Mouse (Mus musculus) right cerebral cortex, postnatal 4 days (tissue): ENCODE results near the gene Ddx23.

Source experiments
- DNase-seq: peaks from one replicate; pipeline ENCODE4 v3.0.0-alpha.2; 2022

Gene Ddx23

GRCm38 (mm10) chr15:98631493-98631892 lies 31.2 kb downstream of the Ddx23 start:
- DNase-seq = peak; percentile 87

- DNase-seq = no peak
Measured at GRCm38 (mm10) chr15:98630540-98630939, 32.2 kb downstream of the Ddx23 start, which contains the start of gene Cacnb3. Gene Cacnb3 (plus strand): TSS chr15:98630840.

GRCm38 (mm10) chr15:98629464-98629863 lies 33.2 kb downstream of the Ddx23 start:
- DNase-seq = no peak

DNA sequence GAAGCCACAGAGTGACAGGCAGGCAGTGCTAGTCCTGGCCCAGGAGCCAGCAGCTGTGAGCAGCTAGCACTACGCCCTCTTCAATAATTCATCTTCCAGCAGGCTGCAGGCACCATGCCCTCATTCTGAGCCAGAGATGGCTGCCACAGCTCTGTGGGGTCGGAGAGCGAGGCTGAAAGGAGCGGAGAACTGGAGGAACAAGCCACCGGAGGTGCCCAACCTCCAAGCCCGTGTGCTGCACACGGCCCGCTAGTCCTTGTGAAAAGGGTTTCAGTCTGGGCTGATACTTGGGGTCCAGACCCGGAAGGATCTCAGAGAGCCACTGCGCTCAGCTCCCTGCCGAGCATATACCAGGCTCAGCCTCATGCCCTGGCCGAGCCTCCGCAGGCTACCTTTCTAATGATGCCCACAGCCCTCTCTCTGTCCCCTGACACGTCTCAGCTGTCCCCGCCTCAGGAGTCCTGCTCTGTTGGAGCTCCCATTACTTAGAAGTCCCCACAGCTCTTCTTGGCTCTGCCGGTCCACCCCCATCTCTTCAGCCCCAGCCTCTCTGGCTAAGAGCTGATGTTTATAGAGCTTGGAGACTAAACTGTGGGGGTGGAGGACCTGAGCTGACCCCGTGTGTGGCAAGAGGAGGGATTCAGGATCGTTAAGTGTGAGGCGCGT lies 34.0 kb downstream of the Ddx23 start:
- DNase-seq = no peak

DNA sequence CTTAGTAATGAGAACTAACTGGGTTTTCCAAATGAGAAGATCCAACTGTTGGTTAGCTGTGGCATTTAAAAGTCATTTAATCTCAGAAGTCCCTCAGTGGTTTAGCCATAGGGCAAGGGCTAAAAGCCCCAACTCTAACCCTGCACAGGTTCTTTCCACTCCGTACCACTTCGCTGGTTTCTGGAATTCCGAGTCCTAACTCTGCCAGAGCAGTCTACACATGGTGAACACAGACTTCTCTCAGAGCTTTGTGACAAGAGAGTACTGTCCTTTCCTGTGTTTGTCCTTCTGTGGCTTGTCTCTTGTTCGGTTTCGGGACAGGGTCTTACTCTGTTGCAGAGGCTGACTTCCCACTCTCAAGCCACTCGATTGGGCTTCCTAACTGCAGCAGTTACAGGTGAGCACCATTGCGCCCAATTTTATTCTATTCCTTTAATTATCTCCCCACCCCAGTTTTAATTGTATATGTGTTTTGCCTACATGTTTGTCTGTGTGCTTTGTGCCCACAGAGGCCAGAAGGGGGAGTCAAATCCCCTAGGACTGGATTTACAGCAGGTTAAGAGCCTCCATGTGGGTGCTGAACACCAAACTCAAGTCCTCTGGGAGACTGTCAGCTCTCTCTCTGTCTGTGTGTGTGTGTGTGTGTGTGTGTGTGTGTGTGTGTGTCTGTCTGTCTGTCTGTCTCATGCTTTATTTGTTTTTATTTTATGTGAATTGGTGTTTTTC lies 36.0 kb downstream of the Ddx23 start:
- no peak for DNase-seq

DNA sequence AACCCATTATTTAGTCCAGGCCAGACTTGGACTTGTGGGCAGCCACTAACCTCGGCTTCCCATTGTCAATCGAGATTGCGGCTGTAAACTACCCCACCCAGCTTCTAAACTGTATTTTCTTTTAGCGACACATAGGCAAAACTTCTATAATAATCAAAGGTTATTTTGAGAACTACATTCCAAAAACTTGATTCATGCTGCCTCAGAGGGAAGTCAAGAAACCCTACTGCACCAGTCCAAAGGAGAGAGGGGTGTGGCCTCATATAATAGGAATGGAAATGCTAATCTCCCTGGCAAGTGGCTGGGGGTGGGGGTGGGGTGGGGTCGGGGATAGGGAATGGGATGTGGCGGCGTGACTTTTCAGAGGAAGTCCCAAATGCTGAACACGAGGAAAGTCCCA lies 36.6 kb downstream of the Ddx23 start:
- DNase-seq = no peak

- no peak for DNase-seq
Measured at GRCm38 (mm10) chr15:98623361-98623821, 39.3 kb downstream of the Ddx23 start.

DNA sequence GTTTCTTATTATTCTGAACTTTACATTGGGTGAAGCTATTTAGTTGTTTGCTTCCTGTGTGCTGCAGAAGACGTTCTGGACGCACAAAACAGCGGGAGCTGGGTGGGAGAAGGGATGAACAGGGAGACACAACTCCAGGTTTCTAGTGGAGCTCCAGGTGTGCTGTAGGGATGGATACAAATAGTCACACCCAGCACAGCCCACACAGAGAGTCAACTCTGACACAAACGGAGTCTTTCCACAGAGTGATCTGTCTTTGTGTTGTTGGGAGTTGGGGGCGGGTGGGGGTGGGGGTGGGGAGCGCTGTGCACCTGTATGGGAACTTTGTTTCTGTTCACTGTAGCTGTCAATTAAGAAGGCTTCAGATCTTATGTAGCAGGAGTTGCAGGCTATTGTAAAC lies 40.0 kb downstream of the Ddx23 start:
- DNase-seq = no peak

DNA sequence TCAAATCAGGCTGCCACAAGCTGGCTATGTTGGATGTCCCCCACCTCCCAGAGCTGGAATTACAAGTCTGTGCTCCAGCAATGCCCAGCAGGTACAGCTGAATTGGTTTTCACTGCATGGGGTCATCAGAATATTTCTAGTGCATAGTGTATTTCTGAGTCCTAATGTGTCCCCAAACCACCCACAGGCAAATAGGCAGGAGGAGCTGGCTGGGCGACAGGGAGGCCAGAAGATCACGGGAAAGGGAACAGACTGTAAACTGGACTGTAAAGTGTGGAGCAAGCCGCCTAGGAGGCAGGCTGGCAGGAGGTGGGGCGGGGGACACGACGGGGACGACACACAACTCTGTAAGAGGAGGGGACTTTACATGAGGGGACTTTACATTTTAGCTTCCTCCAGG lies 40.5 kb downstream of the Ddx23 start:
- DNase-seq = no peak

- peak; percentile 82 for DNase-seq
Measured at GRCm38 (mm10) chr15:98617176-98617537, 45.5 kb downstream of the Ddx23 start.

DNA sequence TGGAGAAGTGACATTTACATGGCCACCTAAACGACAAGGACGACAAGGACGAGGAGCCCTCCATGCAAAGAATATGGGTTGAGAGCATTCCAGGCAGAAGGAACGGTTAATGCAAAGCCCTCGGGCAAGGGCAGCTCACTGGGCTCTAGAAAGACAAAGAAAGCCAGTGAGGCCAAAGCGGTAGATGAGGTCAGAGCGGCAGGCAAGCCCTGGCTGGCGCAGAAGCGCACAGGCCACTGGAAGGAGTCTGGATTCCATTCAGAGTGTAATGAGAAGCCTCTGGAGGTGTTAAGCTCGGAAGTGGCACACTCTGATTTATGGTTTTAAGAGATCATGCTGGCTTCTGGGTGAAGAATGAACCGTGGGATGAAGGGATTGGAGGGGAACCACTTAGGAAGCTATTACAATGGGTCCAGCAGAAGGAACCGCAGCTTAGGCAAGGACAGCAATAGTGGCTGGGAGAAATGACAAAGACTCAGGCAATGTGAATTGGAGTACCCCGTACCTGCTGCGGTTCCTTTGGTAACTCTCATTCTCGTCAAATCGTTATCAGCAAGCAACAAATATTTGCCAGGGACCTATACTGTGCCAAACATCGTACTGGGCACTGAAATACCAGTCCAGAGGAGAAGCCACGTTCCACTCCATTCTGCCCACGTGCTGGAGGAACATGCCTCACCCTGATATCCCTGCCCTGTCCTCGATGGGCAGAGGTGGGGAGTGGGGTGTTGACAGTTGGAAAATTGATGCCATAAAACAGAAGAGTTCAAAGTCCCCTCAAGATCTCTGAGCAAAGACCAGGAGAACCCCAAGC lies 46.1 kb downstream of the Ddx23 start:
- DNase-seq = no peak

GRCm38 (mm10) chr15:98615751-98616150 lies 46.9 kb downstream of the Ddx23 start:
- DNase-seq = no peak

- DNase-seq = no peak
Measured at GRCm38 (mm10) chr15:98614971-98615370, 47.7 kb downstream of the Ddx23 start.

DNA sequence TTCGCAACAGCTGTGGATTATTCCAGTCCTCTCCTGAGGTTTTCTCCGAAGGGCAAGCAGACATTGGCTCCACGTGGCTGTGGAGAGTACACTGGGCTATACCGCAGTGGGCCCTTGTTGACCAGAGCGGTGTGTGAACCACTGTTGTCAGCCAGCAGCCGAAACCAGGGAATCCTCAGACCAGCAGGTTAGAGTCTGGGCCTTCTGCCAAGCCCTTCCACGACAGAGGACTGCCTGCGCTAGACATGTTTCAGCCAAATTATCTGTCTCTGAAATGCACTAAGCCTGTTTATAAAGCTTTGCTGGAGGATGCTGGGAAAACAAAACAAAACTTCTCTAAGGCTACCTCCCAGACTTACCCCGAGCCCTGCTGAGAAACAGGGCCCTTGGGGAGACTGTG lies 48.1 kb downstream of the Ddx23 start:
- DNase-seq = no peak

- DNase-seq = no peak
Measured at GRCm38 (mm10) chr15:98612229-98612628, 50.5 kb downstream of the Ddx23 start.

- DNase-seq = no peak
Measured at GRCm38 (mm10) chr15:98610131-98610633, 52.5 kb downstream of the Ddx23 start.

DNA sequence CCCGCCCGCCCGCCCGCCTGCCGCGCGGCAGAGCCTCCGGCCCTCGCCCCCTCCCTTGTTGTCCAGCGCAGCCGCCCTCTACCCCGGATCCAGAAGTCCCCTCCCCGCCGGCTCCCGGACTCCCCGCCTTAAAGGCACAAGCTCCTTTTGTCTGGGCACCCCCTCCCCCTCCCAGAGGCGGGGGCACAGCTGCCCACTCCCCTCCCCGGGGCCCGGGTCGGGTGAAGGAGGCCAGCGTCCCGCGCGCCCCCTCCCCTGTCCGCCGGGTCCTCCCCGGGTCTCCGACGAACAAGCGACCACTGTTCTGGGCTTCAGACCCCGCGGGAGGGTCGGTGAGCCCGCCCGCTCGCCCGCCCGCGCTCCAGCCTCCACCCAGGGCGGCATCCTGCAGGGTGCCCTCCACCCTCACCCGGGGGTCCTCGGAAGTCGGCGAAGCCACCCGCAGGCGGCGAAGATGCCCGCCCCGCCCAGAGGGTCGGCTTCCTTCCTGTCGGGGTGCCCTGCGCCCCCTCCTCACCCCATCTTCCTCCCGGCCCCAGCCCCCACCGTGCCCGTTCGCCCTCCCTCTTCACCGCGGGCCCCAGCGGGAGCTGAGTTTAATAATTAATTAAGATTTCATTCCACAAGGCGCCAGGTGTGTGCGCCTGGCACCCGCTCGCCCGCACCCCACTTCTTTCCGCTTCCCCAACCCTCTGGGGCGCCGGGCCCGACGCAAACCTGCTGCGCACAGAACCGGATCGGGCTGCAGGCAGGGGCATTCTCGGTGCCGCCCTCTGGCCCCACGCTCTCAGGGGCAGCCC lies 53.2 kb downstream of the Ddx23 start, which contains the start of gene Adcy6:
Adcy6 (minus strand) TSS at position 746 of the 800 bp plus-strand sequence.
- peak; percentile 80 for DNase-seq

DNA sequence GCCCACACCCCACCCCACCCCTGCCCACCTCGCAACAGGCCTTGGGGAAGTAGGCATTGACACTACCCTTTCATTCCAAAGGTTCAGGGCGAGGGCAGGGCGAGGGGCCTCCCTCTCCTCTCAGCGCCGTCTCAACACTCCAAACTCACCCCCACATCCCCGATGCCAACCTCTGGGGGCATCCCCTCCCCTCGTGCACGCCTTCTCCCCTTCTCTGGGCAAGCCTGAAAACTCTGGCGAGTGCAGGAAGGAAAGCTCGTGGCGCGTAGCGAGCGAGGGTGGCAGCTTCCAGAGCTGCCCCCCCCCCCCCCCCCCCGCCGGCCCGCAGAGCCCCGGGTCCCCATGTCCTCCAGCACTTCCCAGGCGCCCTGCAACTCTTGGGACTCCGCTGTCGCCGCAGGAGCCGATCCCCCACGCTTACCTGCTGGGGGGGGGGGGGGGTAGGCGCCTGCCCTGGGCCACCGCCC lies 53.9 kb downstream of the Ddx23 start:
- DNase-seq = no peak

- no peak for DNase-seq
Measured at GRCm38 (mm10) chr15:98608058-98608783, 54.5 kb downstream of the Ddx23 start.

GRCm38 (mm10) chr15:98607557-98607956 lies 55.1 kb downstream of the Ddx23 start:
- no peak for DNase-seq

GRCm38 (mm10) chr15:98606739-98607138 lies 56.0 kb downstream of the Ddx23 start:
- DNase-seq = no peak
